Mouse (Mus musculus) layer of hippocampus, adult 2 months (tissue): ENCODE results near the gene Tada2b. TPM values are rescaled to one million over a fixed set of nuclear protein-coding genes. Genes with fewer than 3 reads are reported as not detected.

Experiments
- DNase-seq, 2 experiments: peaks; one replicate each; pipeline ENCODE4 v3.0.0; 2022; ENCODE audit warnings: low spot score in 2 of 2
- H3K27ac ChIP-seq: fragments of 200-600 bp; 2 replicates; pipeline ENCODE4 v1.8.1; 2022
- H3K4me3 ChIP-seq: fragments of 200-600 bp; 2 replicates; pipeline ENCODE4 v1.8.1; 2022; ENCODE audit warnings: mild to moderate bottlenecking
- CTCF ChIP-seq: fragments of 200-600 bp; conservative IDR thresholded peaks from 2 replicates; pipeline ENCODE4 v1.8.1; 2022; ENCODE audit warnings: antibody characterized with exemption, mild to moderate bottlenecking, moderate library complexity
- total RNA-seq, 2 experiments: library from RNA; stranded (reverse); gene quantifications; 2 replicates each; pipeline ENCODE4 v1.2.3; 2021

Gene Tada2b
- total RNA-seq, 2 experiments from 2014 or later: 36.9 to 37.2 TPM

DNA sequence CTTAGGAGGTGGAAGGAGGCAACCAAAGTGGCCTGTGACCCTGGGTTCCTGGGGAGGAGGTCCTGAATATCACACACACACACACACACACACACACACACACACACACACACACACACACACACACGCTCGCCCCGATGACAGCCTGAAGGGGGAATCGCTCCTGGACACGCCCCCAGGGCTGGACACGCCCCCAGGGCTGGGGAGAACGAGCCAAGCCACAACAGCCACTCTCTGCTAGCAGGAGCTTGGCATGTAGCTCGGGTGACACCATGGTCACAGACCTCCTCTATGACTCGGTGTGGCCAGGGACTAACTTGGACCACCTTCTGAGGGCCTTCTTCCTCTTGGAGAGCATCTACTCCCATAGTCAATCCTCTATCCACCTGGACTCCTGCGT lies 33.0 kb downstream of the Tada2b start:
- TF ChIP-seq CTCF: no peak
- DNase-seq: no peak
- no peak overlapping the region for H3K27ac ChIP-seq
- H3K4me3 ChIP-seq: no peak overlapping the region

- H3K27ac ChIP-seq: no peak overlapping the region
- no peak overlapping the region for H3K4me3 ChIP-seq
- DNase-seq: no peak
- TF ChIP-seq CTCF: no peak
These were observed 34.3 kb downstream of the Tada2b start for GRCm38 (mm10) chr5:36449710-36450358.

- no peak for TF ChIP-seq CTCF
- DNase-seq: no peak
- H3K4me3 ChIP-seq: no peak overlapping the region
- no peak overlapping the region for H3K27ac ChIP-seq
These were observed 36.2 kb downstream of the Tada2b start for GRCm38 (mm10) chr5:36447872-36448271.

- TF ChIP-seq CTCF: no peak
- H3K4me3 ChIP-seq: no peak overlapping the region
- no peak for DNase-seq
- no peak overlapping the region for H3K27ac ChIP-seq
These were observed 37.8 kb downstream of the Tada2b start for GRCm38 (mm10) chr5:36446166-36446890.

DNA sequence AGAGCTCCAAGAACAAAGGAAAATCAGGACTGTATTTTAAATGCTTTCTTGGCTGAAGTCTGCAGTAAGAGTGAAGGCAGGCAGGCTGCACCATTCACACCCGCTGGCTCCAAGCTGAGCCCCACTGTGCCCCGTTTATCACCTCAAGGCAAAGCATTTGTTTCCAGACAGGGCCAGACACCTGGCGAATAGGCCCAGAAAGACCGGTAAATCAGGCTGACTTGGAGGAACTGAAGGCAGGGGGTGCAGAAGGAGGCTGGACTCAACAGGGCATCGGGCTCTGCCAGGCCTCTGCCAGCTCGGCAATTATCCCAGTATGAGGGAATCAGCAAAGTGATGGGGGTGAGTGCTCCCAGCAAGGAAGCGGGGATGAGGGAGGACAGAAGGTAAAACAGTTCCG lies 39.1 kb downstream of the Tada2b start:
- no peak overlapping the region for H3K4me3 ChIP-seq
- TF ChIP-seq CTCF: no peak
- no peak overlapping the region for H3K27ac ChIP-seq
- DNase-seq: no peak

DNA sequence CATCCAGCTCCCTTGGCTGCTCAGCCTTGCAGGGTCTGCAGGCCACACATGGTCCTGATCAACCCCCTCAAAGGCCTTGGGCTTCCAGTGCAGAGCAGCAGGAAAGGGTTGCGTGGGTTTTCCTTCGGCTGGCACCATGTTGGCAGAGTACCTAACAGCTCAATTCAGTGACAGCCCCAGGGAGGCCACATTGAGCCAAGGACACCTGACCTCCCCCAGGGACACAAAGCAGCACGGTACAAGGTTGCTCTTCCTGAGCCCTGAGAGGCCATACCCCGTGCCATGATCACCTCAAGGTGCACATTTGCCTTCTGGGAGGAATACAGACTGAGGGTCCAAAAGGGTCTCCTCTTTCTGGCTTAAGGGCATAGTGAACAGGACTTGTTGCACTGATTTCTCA lies 39.5 kb downstream of the Tada2b start:
- Histone ChIP-seq H3K4me3 (no peak overlapping the region), H3K27ac (no peak overlapping the region)
- DNase-seq: no peak
- TF ChIP-seq CTCF: no peak

GRCm38 (mm10) chr5:36440741-36441140 lies 43.3 kb downstream of the Tada2b start:
- DNase-seq: no peak
- Histone ChIP-seq H3K4me3 (no peak overlapping the region), H3K27ac (no peak overlapping the region)
- TF ChIP-seq CTCF: no peak

- DNase-seq: no peak
- no peak overlapping the region for H3K27ac ChIP-seq
- no peak for TF ChIP-seq CTCF
- H3K4me3 ChIP-seq: no peak overlapping the region
These were observed 47.2 kb downstream of the Tada2b start for GRCm38 (mm10) chr5:36436858-36437257.

DNA sequence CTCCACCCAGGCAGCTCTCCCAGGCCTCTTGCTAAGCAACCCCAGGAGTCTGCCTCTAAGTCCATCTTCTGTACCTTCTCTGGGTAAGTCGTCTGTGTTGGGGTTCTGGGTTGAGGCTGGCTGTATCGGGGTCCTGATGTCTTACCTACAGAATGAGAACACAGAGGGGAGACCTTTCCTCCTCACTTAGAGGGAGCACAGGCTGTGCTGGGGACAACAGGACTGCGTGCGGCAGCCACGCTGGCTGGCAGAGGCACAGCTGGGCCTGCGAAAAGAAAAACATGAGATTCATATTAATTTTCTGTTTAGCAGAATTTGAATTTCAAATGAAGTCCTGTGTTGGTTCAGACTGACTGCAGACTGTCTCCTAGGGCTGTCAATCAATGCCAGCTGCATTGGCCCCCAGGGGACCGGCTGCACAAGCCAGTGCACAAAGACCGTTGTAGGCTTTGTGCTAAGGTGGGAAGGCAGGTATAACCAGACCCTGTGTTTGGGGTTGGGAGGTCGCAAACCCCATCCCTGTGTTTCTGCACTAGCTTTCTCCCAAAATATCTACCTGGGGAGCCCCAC lies 49.6 kb downstream of the Tada2b start:
- Histone ChIP-seq H3K27ac (peak overlapping the region; percentile 43; the same call in 1 of the 2 replicates), H3K4me3 (no peak overlapping the region)
- no peak for TF ChIP-seq CTCF
- DNase-seq: no peak

DNA sequence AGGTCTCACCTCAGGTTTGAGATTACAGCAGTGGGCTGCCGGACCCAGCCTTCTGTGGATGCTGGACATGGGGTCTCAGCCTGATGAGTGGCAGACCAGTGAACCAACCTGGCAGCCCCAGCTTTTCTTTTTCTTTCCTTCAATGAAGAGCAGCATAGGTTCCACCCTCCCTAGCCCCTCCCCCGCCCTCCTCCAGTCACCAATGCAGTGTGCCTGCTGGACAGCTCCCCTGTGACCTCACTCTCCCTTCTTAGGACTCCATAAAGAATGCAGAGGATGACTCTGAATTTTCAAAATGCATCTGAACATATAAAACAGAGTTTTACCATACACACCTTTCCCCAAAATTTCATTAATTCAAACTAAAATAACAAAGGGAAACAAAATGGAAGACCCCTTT lies 52.4 kb downstream of the Tada2b start:
- DNase-seq: no peak
- no peak for TF ChIP-seq CTCF
- H3K4me3 ChIP-seq: no peak overlapping the region
- no peak overlapping the region for H3K27ac ChIP-seq

- TF ChIP-seq CTCF: no peak
- DNase-seq: no peak
- Histone ChIP-seq H3K27ac (no peak overlapping the region), H3K4me3 (no peak overlapping the region)
These were observed 54.5 kb downstream of the Tada2b start for GRCm38 (mm10) chr5:36429551-36429950.

- H3K27ac ChIP-seq: peak overlapping the region; percentile 87; the same call in 1 of the 2 replicates
- DNase-seq: no peak
- H3K4me3 ChIP-seq: no peak overlapping the region
- no peak for TF ChIP-seq CTCF
These were observed 56.3 kb downstream of the Tada2b start for GRCm38 (mm10) chr5:36427831-36428230.

DNA sequence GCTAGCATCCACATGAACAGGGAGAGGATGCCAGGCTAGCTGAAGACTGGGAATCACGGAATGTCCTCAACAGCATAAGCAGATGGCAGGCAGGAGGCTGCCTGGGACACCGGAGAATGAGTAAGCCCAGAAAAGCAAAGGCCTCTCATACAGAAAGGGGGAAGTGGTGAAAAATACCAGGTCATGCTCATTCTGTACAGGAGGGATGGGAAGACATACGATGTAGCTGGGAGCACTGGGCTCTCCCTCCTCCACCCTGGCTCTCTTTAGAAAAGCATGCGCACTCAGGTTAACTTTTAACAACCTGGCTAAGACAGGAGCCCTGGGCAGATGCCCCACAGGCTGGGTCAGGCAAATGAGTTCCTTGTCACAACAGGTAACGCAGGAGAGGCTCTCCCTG lies 57.7 kb downstream of the Tada2b start:
- TF ChIP-seq CTCF: no peak
- no peak overlapping the region for H3K4me3 ChIP-seq
- peak; percentile 62 to 78 for DNase-seq

GRCm38 (mm10) chr5:36424676-36425075 lies 59.4 kb downstream of the Tada2b start:
- Histone ChIP-seq H3K4me3 (no peak overlapping the region), H3K27ac (no peak overlapping the region)
- DNase-seq: no peak
- no peak for TF ChIP-seq CTCF

More for the DNA sequence above, 57.7 kb downstream of the Tada2b start:
- peak overlapping the region; percentile 87 for H3K27ac ChIP-seq

Other genes starting within 250 kb of the Tada2b start
- 10 to 100 TPM; 49.2 to 54.8 TPM for gene Sorcs2, start 86.1 kb downstream of the Tada2b start, total RNA-seq
- 10 to 100 TPM; 24.0 to 24.5 TPM for gene Grpel1, start 19.3 kb downstream of the Tada2b start, total RNA-seq
- gene Ccdc96, start 303 bp upstream of the Tada2b start, total RNA-seq: 1 to 10 TPM in 1 of 2 experiments, under 1 TPM in 1; 0.91 to 1.3 TPM
- gene Tbc1d14, start 109.0 kb upstream of the Tada2b start, total RNA-seq: 100 to 1,000 TPM; 101 to 105 TPM
- gene D5Ertd579e, start 211.7 kb upstream of the Tada2b start, total RNA-seq: 100 to 1,000 TPM; 100 to 103 TPM